Mouse (Mus musculus) kidney, adult 2 months (tissue): ENCODE results near the gene Dscam.

Experiments
- CTCF ChIP-seq: fragments of 200-500 bp; conservative IDR thresholded peaks from 2 replicates; pipeline ENCODE4 v1.5.1; 2011; ENCODE audit warnings: low read depth, mild to moderate bottlenecking, control low read depth, low read length, moderate library complexity, mixed read lengths; ENCODE audit not compliant: insufficient read depth, insufficient read length
- POLR2A ChIP-seq: fragments of 200-500 bp; IDR thresholded peaks from one replicate; pipeline ENCODE4 v1.6.1; 2011; ENCODE audit warnings: low read depth, low read length, control low read depth

DNA sequence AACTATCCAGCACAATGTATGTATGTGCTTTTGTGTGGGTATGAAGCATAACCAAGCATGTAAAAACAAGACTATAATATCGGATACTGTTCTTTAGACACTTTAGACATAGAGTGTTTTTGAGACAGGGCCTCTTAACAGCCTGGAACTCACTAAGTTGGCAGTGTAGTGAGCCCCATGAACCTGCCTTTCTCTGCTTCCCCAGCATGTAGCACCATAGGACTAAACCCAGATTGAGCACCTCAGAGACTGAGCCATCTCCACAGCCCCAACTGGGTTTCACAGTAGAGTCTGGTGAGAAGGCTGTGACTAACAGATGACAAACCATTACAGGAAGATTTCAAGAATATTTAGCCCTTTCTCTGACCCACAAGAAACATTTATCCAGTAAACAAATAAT lies 75.1 kb downstream of the Dscam start:
- no peak for TF ChIP-seq CTCF
- no peak for TF ChIP-seq POLR2A
